Mouse (Mus musculus) forebrain, embryonic 15.5 days (tissue): ENCODE results near the gene Ppp1r11. TPM values are rescaled to one million over a fixed set of nuclear protein-coding genes. Genes with fewer than 3 reads are reported as not detected.

ENCODE experiments used
- ATAC-seq: fragments of 200-750 bp; cut with Nextera tagmentation; replicated peaks from 2 replicates; pipeline ENCODE4 v1.8.0; 2017; ENCODE audit warnings: mild to moderate bottlenecking, moderate TSS enrichment, moderate library complexity
- H3K27ac ChIP-seq: fragments of 300-500 bp; sonication (generic); replicated peaks from 2 replicates; pipeline ENCODE4 v1.5.1; 2015; ENCODE audit warnings: mild to moderate bottlenecking, inconsistent platforms
- H3K27me3 ChIP-seq: fragments of 300-500 bp; sonication (generic); 2 replicates; pipeline ENCODE4 v1.6.1; 2015; ENCODE audit warnings: inconsistent platforms
- H3K36me3 ChIP-seq: fragments of 300-500 bp; sonication (generic); 2 replicates; pipeline ENCODE4 v1.6.1; 2015; ENCODE audit warnings: mild to moderate bottlenecking, inconsistent platforms
- H3K4me1 ChIP-seq: fragments of 300-500 bp; sonication (generic); 2 replicates; pipeline ENCODE4 v1.6.1; 2015; ENCODE audit warnings: inconsistent platforms
- H3K4me2 ChIP-seq: fragments of 300-500 bp; sonication (generic); replicated peaks from 2 replicates; pipeline ENCODE4 v1.6.1; 2015; ENCODE audit warnings: mild to moderate bottlenecking, inconsistent platforms
- H3K4me3 ChIP-seq: fragments of 300-500 bp; sonication (generic); 2 replicates; pipeline ENCODE4 v1.5.1; 2015; ENCODE audit warnings: mild to moderate bottlenecking, inconsistent platforms
- H3K9ac ChIP-seq: fragments of 300-500 bp; sonication (generic); replicated peaks from 2 replicates; pipeline ENCODE4 v1.6.1; 2015; ENCODE audit warnings: mild to moderate bottlenecking, inconsistent platforms
- H3K9me3 ChIP-seq: fragments of 300-500 bp; sonication (generic); 2 replicates; pipeline ENCODE4 v1.6.1; 2016; ENCODE audit warnings: inconsistent platforms
- WGBS: fragments of 180-500 bp; shearing (Covaris S2); methylation state at CpG from one replicate; pipeline ENCODE4 v1.1.7; 2015; ENCODE audit warnings: mixed read lengths; 5-methylcytosine and 5-hydroxymethylcytosine counted together
- polyA plus RNA-seq: library from polyadenylated mRNA; unstranded; fragments of >200 nt; fragmentation: Nextera tagmentation; extraction: Ambion mirVana; gene quantifications from 2 replicates; pipeline ENCODE4 v1.2.1, GENCODE M21; 2015

Gene Ppp1r11
- polyA plus RNA-seq, 1 experiment from 2014 or later, result 164 TPM

DNA sequence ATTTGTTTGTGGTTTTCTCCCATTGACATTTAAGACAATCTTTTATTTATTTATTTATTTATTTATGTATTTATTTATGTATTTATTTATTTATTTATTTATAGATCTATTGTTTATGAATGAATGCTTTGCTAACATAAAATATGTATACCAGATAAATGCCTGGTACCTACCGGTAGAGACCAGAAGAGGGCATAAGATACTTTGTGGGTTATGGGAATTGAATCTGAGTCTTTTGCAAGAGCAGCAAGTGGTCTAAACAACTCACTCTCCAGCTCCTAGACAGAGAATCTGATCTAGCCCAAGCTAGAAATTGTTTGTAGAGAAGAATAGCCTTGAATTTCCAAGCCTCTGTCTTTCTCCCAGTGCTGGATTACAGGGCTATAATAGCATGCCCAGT is 50.9 kb downstream of the Ppp1r11 start:
- Histone ChIP-seq H3K4me1 (no peaks in the 10 kb centered on the region), H3K4me3 (no peak overlapping the region), H3K36me3 (no peaks in the 10 kb centered on the region), H3K27me3 (no peaks in the 10 kb centered on the region), H3K9me3 (no peaks in the 10 kb centered on the region), H3K9ac (no peak overlapping the region), H3K27ac (no peak overlapping the region), H3K4me2 (no peak overlapping the region)
- WGBS, result 40% methylated on average over 1 of the region's 1 CpGs
- no peak for ATAC-seq

DNA sequence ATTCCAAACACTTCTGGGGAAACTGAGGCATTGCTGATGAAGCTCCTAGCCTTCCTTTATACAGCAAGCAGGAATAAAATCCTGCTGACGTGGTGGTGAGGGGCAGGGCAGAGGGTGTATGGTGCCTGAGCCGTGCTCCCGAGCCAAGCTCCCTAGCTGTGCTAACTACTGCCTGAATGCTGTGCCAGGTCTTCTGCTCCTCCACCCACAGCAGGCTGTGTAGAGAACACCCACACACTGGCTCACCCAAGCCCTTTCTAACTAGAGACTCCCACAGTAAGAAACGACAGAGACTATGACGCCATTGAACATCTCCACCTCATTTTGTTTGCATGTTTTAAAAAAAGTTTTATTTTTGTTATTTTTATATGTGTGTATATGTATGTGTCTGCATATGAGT is 51.5 kb downstream of the Ppp1r11 start:
- WGBS, result 83% methylated on average over 5 of the region's 5 CpGs
- no peak overlapping the region for H3K27ac ChIP-seq
- ATAC-seq, result no peak
- no peaks in the 10 kb centered on the region for H3K27me3 ChIP-seq
- no peaks in the 10 kb centered on the region for H3K36me3 ChIP-seq
- no peaks in the 10 kb centered on the region for H3K4me1 ChIP-seq
- H3K9me3 ChIP-seq, result no peaks in the 10 kb centered on the region
- no peak overlapping the region for H3K9ac ChIP-seq
- no peak overlapping the region for H3K4me2 ChIP-seq
- H3K4me3 ChIP-seq, result no peak overlapping the region

DNA sequence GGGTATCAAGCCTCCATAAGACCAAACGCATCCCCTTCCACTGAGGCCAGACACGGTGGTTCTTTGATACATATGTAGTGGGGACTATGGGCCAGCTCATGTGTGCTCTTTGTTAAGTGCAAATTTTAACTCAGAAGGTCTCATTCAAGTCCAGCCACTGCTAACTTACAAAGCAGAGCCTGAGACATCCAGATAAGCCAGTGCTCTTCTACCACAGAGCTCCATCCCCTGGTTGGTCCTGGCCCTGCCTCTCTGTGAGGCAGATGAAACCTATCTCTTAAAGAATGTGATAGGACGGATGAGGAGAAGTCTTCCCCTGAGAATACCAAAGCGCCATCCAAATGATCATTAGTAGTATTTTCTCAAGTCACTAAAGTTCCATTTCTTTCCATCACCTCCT is 52.2 kb downstream of the Ppp1r11 start:
- Histone ChIP-seq H3K9ac (no peak overlapping the region), H3K27me3 (no peaks in the 10 kb centered on the region), H3K4me3 (no peak overlapping the region), H3K27ac (no peak overlapping the region), H3K9me3 (no peaks in the 10 kb centered on the region), H3K4me1 (no peaks in the 10 kb centered on the region), H3K4me2 (no peak overlapping the region), H3K36me3 (no peaks in the 10 kb centered on the region)
- ATAC-seq, result no peak
- WGBS, result 88% methylated on average over 4 of the region's 4 CpGs

Other genes with a start within 250 kb of the Ppp1r11 start
- not detected in 2 replicates for gene H2-M10.5, start 178.8 kb downstream of the Ppp1r11 start, polyA plus RNA-seq
- not detected in 2 replicates for gene H2-M10.6, start 139.6 kb downstream of the Ppp1r11 start, polyA plus RNA-seq
- gene Trim26, start 114.6 kb downstream of the Ppp1r11 start, polyA plus RNA-seq, result 34.2 and 36.0 TPM in 2 replicates
- gene Trim15, start 84.5 kb downstream of the Ppp1r11 start, polyA plus RNA-seq, result 0.18 and 0.51 TPM in 2 replicates
- 1.2 and 1.8 TPM in 2 replicates for gene Trim10, start 82.2 kb downstream of the Ppp1r11 start, polyA plus RNA-seq
- gene Trim40, start 61.6 kb downstream of the Ppp1r11 start, polyA plus RNA-seq, result not detected in 2 replicates
- gene Trim31, start 53.6 kb downstream of the Ppp1r11 start, polyA plus RNA-seq, result not detected in 2 replicates
- gene Rnf39, start 8.8 kb downstream of the Ppp1r11 start, polyA plus RNA-seq, result 0.78 and 0.80 TPM in 2 replicates
- 71.2 and 74.1 TPM in 2 replicates for gene Znrd1, start 6.8 kb upstream of the Ppp1r11 start, polyA plus RNA-seq
- gene Znrd1as, start 6.9 kb upstream of the Ppp1r11 start, polyA plus RNA-seq, result 5.1 and 5.9 TPM in 2 replicates
- 0.37 TPM in 1 of 2 replicates, not detected in the other for gene 2410137M14Rik, start 29.5 kb upstream of the Ppp1r11 start, polyA plus RNA-seq
- gene H2-M5, start 37.8 kb upstream of the Ppp1r11 start, polyA plus RNA-seq, result 2.0 TPM in 2 replicates
- gene Zfp57, start 49.4 kb upstream of the Ppp1r11 start, polyA plus RNA-seq, result 329 and 340 TPM in 2 replicates
- 1.9 and 2.4 TPM in 2 replicates for gene Mog, start 71.7 kb upstream of the Ppp1r11 start, polyA plus RNA-seq
- 50.9 and 53.1 TPM in 2 replicates for gene Gabbr1, start 94.2 kb upstream of the Ppp1r11 start, polyA plus RNA-seq
- gene Olfr90, start 136.8 kb upstream of the Ppp1r11 start, polyA plus RNA-seq, result not detected in 2 replicates
- gene Olfr91, start 146.5 kb upstream of the Ppp1r11 start, polyA plus RNA-seq, result not detected in 2 replicates
- gene Olfr92, start 168.3 kb upstream of the Ppp1r11 start, polyA plus RNA-seq, result not detected in 2 replicates
- gene Olfr93, start 209.8 kb upstream of the Ppp1r11 start, polyA plus RNA-seq, result not detected in 2 replicates
- not detected in 2 replicates for gene Ubd, start 242.2 kb upstream of the Ppp1r11 start, polyA plus RNA-seq
- not detected in 2 replicates for gene Olfr94, start 249.3 kb upstream of the Ppp1r11 start, polyA plus RNA-seq